Comparison of ENCODE assay signal across 7 mouse cellular contexts in genomic region chr3:98362753-98363152, GRCm38 (mm10). TPM values are rescaled to one million over a fixed set of nuclear protein-coding genes. Genes with fewer than 3 reads are reported as not detected.
A peak's percentile ranks its signal among the peaks of the same experiment; 100 is the strongest.
DNase-seq lines count a peak whose midpoint lies in the region; ATAC-seq and TF ChIP-seq lines count a peak whose summit lies in the region.

No protein-coding gene starts in this region.

- no peak overlapping the region for H3K4me3 ChIP-seq in kidney, adult 2 months (ENCODE audit: insufficient read depth, low read depth, low read length)
- no peak overlapping the region for H3K4me3 ChIP-seq in ES-Bruce4 (ENCODE audit: low read depth, low read length)
- no peak overlapping the region for H3K4me3 ChIP-seq in intestine, postnatal 0 days (ENCODE audit: low read depth, low read length)

- H3K9ac ChIP-seq in ES-Bruce4 (ENCODE audit: low read depth, poor library complexity, severe bottlenecking): no peak overlapping the region
- no peak overlapping the region for H3K9ac ChIP-seq in intestine, postnatal 0 days (ENCODE audit: low read depth, low read length)

- no peaks in the 10 kb centered on the region for H3K36me3 ChIP-seq in kidney, adult 2 months (ENCODE audit: control insufficient read depth, insufficient read depth, low read length)
- no peaks in the 10 kb centered on the region for H3K36me3 ChIP-seq in ES-Bruce4 (ENCODE audit: control insufficient read depth, insufficient read depth, low read length, poor library complexity, severe bottlenecking)
- H3K36me3 ChIP-seq in intestine, postnatal 0 days (ENCODE audit: control insufficient read depth, insufficient read depth): no peaks in the 10 kb centered on the region

- DNase-seq in kidney, adult 2 months: peak; percentile 77
- DNase-seq in kidney, adult 11 months: no peak
- peak; percentile 27 to 41 for DNase-seq in B cell, adult 2 months
- DNase-seq in urinary bladder, adult 18-20 months (ENCODE audit: low spot score in 2 of 2): no peak
- no peak for DNase-seq in right cerebral cortex, postnatal 36 days (ENCODE audit: low spot score in 2 of 2)

- no peak overlapping the region for H3K4me2 ChIP-seq in intestine, postnatal 0 days (replicated peaks; ENCODE audit: low read depth)

- peak; percentile 58 for TF ChIP-seq CTCF in kidney, adult 2 months (conservative IDR thresholded peaks at IDR 0.05; ENCODE audit: insufficient read depth, insufficient read length, low read depth, low read length)
- TF ChIP-seq CTCF in ES-Bruce4 (IDR thresholded peaks at IDR 0.05; ENCODE audit: low read depth, low read length): peak; percentile 47
- peak; percentile 81 for TF ChIP-seq CTCF in intestine, postnatal 0 days (IDR thresholded peaks at IDR 0.05; ENCODE audit: low read depth)

- TF ChIP-seq POLR2A in kidney, adult 2 months (IDR thresholded peaks at IDR 0.05; ENCODE audit: low read depth, low read length): no peak
- no peak for TF ChIP-seq POLR2A in ES-Bruce4 (IDR thresholded peaks at IDR 0.05; ENCODE audit: insufficient read depth, low read length)

- no peaks in the 10 kb centered on the region for H3K27me3 ChIP-seq in kidney, adult 2 months (replicated peaks; ENCODE audit: control insufficient read depth, insufficient read depth, low read length)
- H3K27me3 ChIP-seq in ES-Bruce4 (ENCODE audit: control insufficient read depth, insufficient read depth, low read length, poor library complexity, severe bottlenecking): no peaks in the 10 kb centered on the region
- H3K27me3 ChIP-seq in intestine, postnatal 0 days (replicated peaks; ENCODE audit: control insufficient read depth, insufficient read depth, low read length): no peaks in the 10 kb centered on the region

- H3K4me1 ChIP-seq in kidney, adult 2 months (ENCODE audit: control insufficient read depth, insufficient read depth, low read length): peaks cover 3% of the 10 kb centered on the region; the same call in 1 of the 2 replicates
- no peaks in the 10 kb centered on the region for H3K4me1 ChIP-seq in ES-Bruce4 (ENCODE audit: control insufficient read depth, insufficient read depth, low read length)
- no peaks in the 10 kb centered on the region for H3K4me1 ChIP-seq in intestine, postnatal 0 days (replicated peaks; ENCODE audit: control insufficient read depth, insufficient read depth, low read length)

- H3K27ac ChIP-seq in kidney, adult 2 months (ENCODE audit: insufficient read depth, low read depth, low read length): no peak overlapping the region
- no peak overlapping the region for H3K27ac ChIP-seq in ES-Bruce4 (ENCODE audit: insufficient read depth, low read length)
- H3K27ac ChIP-seq in intestine, postnatal 0 days (ENCODE audit: low read depth, low read length): no peak overlapping the region

- no peak for ATAC-seq in intestine, postnatal 0 days

- no peaks in the 10 kb centered on the region for H3K9me3 ChIP-seq in ES-Bruce4 (replicated peaks; ENCODE audit: control insufficient read depth, insufficient read depth, low read length, poor library complexity, severe bottlenecking)
- no peaks in the 10 kb centered on the region for H3K9me3 ChIP-seq in intestine, postnatal 0 days (ENCODE audit: control insufficient read depth)

- WGBS in kidney, adult 2 months: 17% methylated on average over 2 of the region's 2 CpGs
- WGBS in intestine, postnatal 0 days: 29% methylated on average over 2 of the region's 2 CpGs

- no peak for TF ChIP-seq EP300 in ES-Bruce4 (IDR thresholded peaks at IDR 0.05; ENCODE audit: insufficient read depth, low read depth, low read length)

RNA-seq across cellular contexts. Expression of gene Zfp697, which starts 19.5 kb away (rescaled TPM):
- 14.7 and 16.2 TPM in 2 replicates for polyA plus RNA-seq in kidney, adult 2 months (2012; rRNA removed)
- 7.3 and 8.2 TPM in 2 replicates for polyA plus RNA-seq in ES-Bruce4 (2011; ENCODE audit: insufficient read depth, insufficient read length, low read depth, missing spikeins)
- polyA plus RNA-seq in intestine, postnatal 0 days (2015; fragmentation: Nextera tagmentation; extraction: Ambion mirVana): 6.2 and 6.6 TPM in 2 replicates

RNA-seq across cellular contexts. Expression of gene Phgdh, which starts 23.0 kb away (rescaled TPM):
- polyA plus RNA-seq in kidney, adult 2 months (2012; rRNA removed): 47.1 and 54.5 TPM in 2 replicates
- 118 and 125 TPM in 2 replicates for polyA plus RNA-seq in ES-Bruce4 (2011; ENCODE audit: insufficient read depth, insufficient read length, low read depth, missing spikeins)
- 89.9 and 93.7 TPM in 2 replicates for polyA plus RNA-seq in intestine, postnatal 0 days (2015; fragmentation: Nextera tagmentation; extraction: Ambion mirVana)

Comparison
In these comparisons a context has a peak if more than half of its experiments do, and no peak if none do; other contexts are left out.
1. DNase-seq: peak in kidney, adult 2 months (single experiment) and B cell, adult 2 months (2 of 2); none in kidney, adult 11 months (single experiment), urinary bladder, adult 18-20 months (0 of 2) and right cerebral cortex, postnatal 36 days (0 of 2).
2. Peak in every context shown above with its lines, with median percentiles within 50 percentile points of each other: CTCF ChIP-seq.